In the genomic region with DNA sequence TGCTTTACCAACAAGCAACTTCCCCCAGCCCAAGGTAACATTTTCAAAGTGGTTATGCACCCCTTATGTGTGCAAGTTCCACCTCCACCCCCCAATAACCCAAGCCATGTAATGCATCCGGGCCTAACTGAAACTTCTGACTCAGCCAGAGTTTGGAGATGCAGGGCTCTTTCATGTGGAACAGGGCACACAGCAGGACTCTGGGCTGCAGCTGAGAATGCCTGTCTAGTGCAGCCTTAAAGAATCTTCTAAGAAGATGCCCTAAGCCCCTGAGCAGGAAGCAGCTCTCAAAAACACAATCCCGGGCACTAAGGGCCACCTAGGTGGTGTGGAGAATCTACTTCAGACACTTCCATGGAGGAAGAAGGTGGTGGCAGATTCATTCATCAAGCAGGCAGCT, we compare ENCODE assay signal across 15 mouse cellular contexts. TPM values are rescaled to one million over a fixed set of nuclear protein-coding genes. Genes with fewer than 3 reads are reported as not detected.
A peak's percentile ranks its signal among the peaks of the same experiment; 100 is the strongest.
DNase-seq lines count a peak whose midpoint lies in the region; ATAC-seq and TF ChIP-seq lines count a peak whose summit lies in the region.
"Had no signal": no experiment of that assay in that cellular context is flagged by ENCODE, and none has a peak within 500 bp of the region (broad histone marks: within the 10 kb centered on the region; RNA-seq: fewer than 3 reads in every experiment).

No protein-coding gene starts in this region.

- peaks cover 49% of the 10 kb centered on the region for H3K4me1 ChIP-seq in kidney, adult 2 months (ENCODE audit: control insufficient read depth, insufficient read depth, low read length)
- peaks cover 44% of the 10 kb centered on the region for H3K4me1 ChIP-seq in thymus, adult 2 months (replicated peaks; ENCODE audit: control insufficient read depth, insufficient read depth, low read length)
- H3K4me1 ChIP-seq in liver, postnatal 0 days (ENCODE audit: insufficient read depth) = peaks cover 3% of the 10 kb centered on the region

- H3K4me3 ChIP-seq in kidney, adult 2 months (ENCODE audit: insufficient read depth, low read depth, low read length) = no peak overlapping the region
- H3K4me3 ChIP-seq in thymus, adult 2 months (ENCODE audit: control insufficient read depth, insufficient read depth, low read length) = no peak overlapping the region
- no peak overlapping the region for H3K4me3 ChIP-seq in liver, postnatal 0 days (ENCODE audit: low read depth, low read length)
- H3K4me3 ChIP-seq: forebrain, embryonic 12.5 days; hindbrain, embryonic 15.5 days; midbrain, embryonic 15.5 days had no signal

- H3K36me3 ChIP-seq in kidney, adult 2 months (ENCODE audit: control insufficient read depth, insufficient read depth, low read length) = no peaks in the 10 kb centered on the region
- H3K36me3 ChIP-seq in thymus, adult 2 months (ENCODE audit: control insufficient read depth, insufficient read depth, low read length) = peaks cover 5% of the 10 kb centered on the region; the same call in 1 of the 2 replicates
- H3K36me3 ChIP-seq in liver, postnatal 0 days (replicated peaks; ENCODE audit: insufficient read depth, low read length) = no peaks in the 10 kb centered on the region
- H3K36me3 ChIP-seq: forebrain, embryonic 12.5 days; hindbrain, embryonic 15.5 days; midbrain, embryonic 15.5 days had no signal

- TF ChIP-seq EP300 in liver, postnatal 0 days (IDR thresholded peaks at IDR 0.05; ENCODE audit: low read depth) = no peak

- 19% methylated on average over 2 of the region's 2 CpGs for WGBS in kidney, adult 2 months
- 8% methylated on average over 2 of the region's 2 CpGs for WGBS in thymus, adult 2 months
- WGBS in liver, postnatal 0 days (ENCODE audit: insufficient replicate concordance) = 42% methylated on average over 2 of the region's 2 CpGs

- TF ChIP-seq CTCF in kidney, adult 2 months (conservative IDR thresholded peaks at IDR 0.05; ENCODE audit: insufficient read depth, insufficient read length, low read depth, low read length) = no peak
- no peak for TF ChIP-seq CTCF in thymus, adult 2 months (IDR thresholded peaks at IDR 0.05; ENCODE audit: borderline replicate concordance, control insufficient read depth, extremely low read depth, insufficient read depth, low read length, poor library complexity)
- no peak for TF ChIP-seq CTCF in liver, postnatal 0 days (IDR thresholded peaks at IDR 0.05; ENCODE audit: low read depth)

- no peak for ATAC-seq in liver, postnatal 0 days
- ATAC-seq: midbrain, embryonic 15.5 days had no signal

- no peak overlapping the region for H3K9ac ChIP-seq in liver, postnatal 0 days (replicated peaks)
- H3K9ac ChIP-seq: forebrain, embryonic 12.5 days; hindbrain, embryonic 15.5 days; midbrain, embryonic 15.5 days had no signal

- peak; percentile 52 for DNase-seq in kidney, adult 2 months
- DNase-seq in kidney, postnatal 4 days = no peak
- peak; percentile 42 for DNase-seq in 416B (ENCODE audit: low read depth)
- peak; percentile 24 for DNase-seq in A20 (ENCODE audit: low read depth, low spot score)
- DNase-seq in thymus, adult 2 months = peak; percentile 55
- DNase-seq in liver, postnatal 0 days = no peak
- no peak for DNase-seq in gastrocnemius, postnatal 4 days (ENCODE audit: low spot score in 2 of 2)
- DNase-seq: adrenal gland, postnatal 14 days; cerebellum, postnatal 14 days; lung, adult 18-20 months; lung, postnatal 4 days had no signal

- no peaks in the 10 kb centered on the region for H3K9me3 ChIP-seq in liver, postnatal 0 days (ENCODE audit: low read length)
- H3K9me3 ChIP-seq: forebrain, embryonic 12.5 days; hindbrain, embryonic 15.5 days; midbrain, embryonic 15.5 days had no signal

- no peak overlapping the region for H3K27ac ChIP-seq in kidney, adult 2 months (ENCODE audit: insufficient read depth, low read depth, low read length)
- H3K27ac ChIP-seq in thymus, adult 2 months (ENCODE audit: control insufficient read depth, insufficient read depth, low read length) = peak overlapping the region; percentile 69
- H3K27ac ChIP-seq in liver, postnatal 0 days (ENCODE audit: low read depth) = no peak overlapping the region
- H3K27ac ChIP-seq: forebrain, embryonic 12.5 days; hindbrain, embryonic 15.5 days; midbrain, embryonic 15.5 days; stomach, postnatal 0 days had no signal

- H3K4me2 ChIP-seq in liver, postnatal 0 days (ENCODE audit: low read depth, low read length) = no peak overlapping the region
- H3K4me2 ChIP-seq: forebrain, embryonic 12.5 days; hindbrain, embryonic 15.5 days; midbrain, embryonic 15.5 days had no signal

- no peaks in the 10 kb centered on the region for H3K27me3 ChIP-seq in kidney, adult 2 months (replicated peaks; ENCODE audit: control insufficient read depth, insufficient read depth, low read length)
- H3K27me3 ChIP-seq in thymus, adult 2 months (ENCODE audit: control insufficient read depth, insufficient read depth, low read length) = no peaks in the 10 kb centered on the region
- H3K27me3 ChIP-seq in liver, postnatal 0 days (ENCODE audit: insufficient read depth, low read length) = no peaks in the 10 kb centered on the region
- H3K27me3 ChIP-seq: forebrain, embryonic 12.5 days; hindbrain, embryonic 15.5 days; midbrain, embryonic 15.5 days had no signal

- TF ChIP-seq POLR2A in kidney, adult 2 months (IDR thresholded peaks at IDR 0.05; ENCODE audit: low read depth, low read length) = no peak
- TF ChIP-seq POLR2A in thymus, adult 2 months (IDR thresholded peaks at IDR 0.05; ENCODE audit: control insufficient read depth, extremely low read depth, insufficient read depth, low read length, poor library complexity) = no peak

RNA-seq across cellular contexts. Expression of gene Cux1, which starts 16.6 kb away (rescaled TPM):
- 126 and 136 TPM in 2 replicates for polyA plus RNA-seq in kidney, adult 2 months (2012; rRNA removed)
- polyA plus RNA-seq in thymus, adult 2 months (2012; rRNA removed) = 164 and 205 TPM in 2 replicates
- 9.2 and 10.7 TPM in 2 replicates for polyA plus RNA-seq in liver, postnatal 0 days (2015; fragmentation: Nextera tagmentation; extraction: Ambion mirVana)
- 100 to 1,000 TPM; 118 to 123 TPM for total RNA-seq in gastrocnemius, postnatal 4 days (2021)

Comparison
In these comparisons a context has a peak if more than half of its experiments do, and no peak if none do; other contexts are left out.
1. DNase-seq: peak in kidney, adult 2 months (single experiment), 416B (single experiment), A20 (single experiment) and thymus, adult 2 months (single experiment); none in kidney, postnatal 4 days (0 of 2), liver, postnatal 0 days (single experiment) and gastrocnemius, postnatal 4 days (0 of 2).
2. RNA of gene Cux1, which starts 16.6 kb away (polyA plus RNA-seq): 164 to 205 TPM in thymus, adult 2 months and 126 to 136 TPM in kidney, adult 2 months; 9.2 to 10.7 TPM in liver, postnatal 0 days; every median in the first group is over 10 times any median in the second.